Mouse (Mus musculus) heart, postnatal 0 days (tissue): ENCODE measurements around the gene Proser2. TPM values are rescaled to one million over a fixed set of nuclear protein-coding genes. Genes with fewer than 3 reads are reported as not detected.
"Not testable (repeated sequence)": the region's sequence is repeated elsewhere in the genome, so short reads cannot be mapped to it uniquely, and the experiment has no call there.

Source experiments
- ATAC-seq: fragments of 200-750 bp; cut with Nextera tagmentation; 2 replicates; pipeline ENCODE4 v1.8.0; 2017; ENCODE audit warnings: low read depth, moderate number of reproducible peaks, moderate library complexity; ENCODE audit not compliant: insufficient read depth
- DNase-seq: peaks from one replicate; pipeline ENCODE4 v3.0.0-alpha.2; 2016; ENCODE audit warnings: low spot score
- H3K27ac ChIP-seq: fragments of 300-500 bp; sonication (generic); 2 replicates; pipeline ENCODE4 v1.5.1; 2014; ENCODE audit warnings: low read depth, mild to moderate bottlenecking
- H3K27me3 ChIP-seq: fragments of 300-500 bp; sonication (generic); 2 replicates; pipeline ENCODE4 v1.6.1; 2014; ENCODE audit warnings: low read length, mixed read lengths; ENCODE audit not compliant: control insufficient read depth, insufficient read depth
- H3K36me3 ChIP-seq: fragments of 300-500 bp; sonication (generic); replicated peaks from 2 replicates; pipeline ENCODE4 v1.6.1; 2014; ENCODE audit warnings: low read length, mixed read lengths; ENCODE audit not compliant: control insufficient read depth, insufficient read depth
- H3K4me1 ChIP-seq: fragments of 300-500 bp; sonication (generic); 2 replicates; pipeline ENCODE4 v1.6.1; 2014; ENCODE audit warnings: antibody characterized with exemption; ENCODE audit not compliant: control insufficient read depth, insufficient read depth
- H3K4me2 ChIP-seq: fragments of 300-500 bp; sonication (generic); 2 replicates; pipeline ENCODE4 v1.6.1; 2014; ENCODE audit warnings: low read depth, mild to moderate bottlenecking, low read length, moderate library complexity
- H3K4me3 ChIP-seq: fragments of 300-500 bp; sonication (generic); 2 replicates; pipeline ENCODE4 v1.5.1; 2014; ENCODE audit warnings: low read depth, low read length
- H3K9ac ChIP-seq: fragments of 300-500 bp; sonication (generic); replicated peaks from 2 replicates; pipeline ENCODE4 v1.6.1; 2014; ENCODE audit warnings: low read depth, low read length, mixed read lengths
- H3K9me3 ChIP-seq: fragments of 300-500 bp; sonication (generic); replicated peaks from 2 replicates; pipeline ENCODE4 v1.6.1; 2016; ENCODE audit warnings: low read length; ENCODE audit not compliant: control insufficient read depth
- CTCF ChIP-seq: IDR thresholded peaks from 2 replicates; pipeline ENCODE4 v1.5.1; 2016; ENCODE audit warnings: antibody characterized with exemption, control low read depth, low read depth
- EP300 ChIP-seq: IDR thresholded peaks from 2 replicates; pipeline ENCODE4 v1.6.1; 2016; ENCODE audit warnings: antibody characterized with exemption, low read depth
- WGBS: fragments of 180-500 bp; shearing (Covaris S2); extraction: QIAGEN DNeasy Blood & Tissue Kit; methylation state at CpG from one replicate; pipeline ENCODE4 v1.1.7; 2014; 5-methylcytosine and 5-hydroxymethylcytosine counted together
- polyA plus RNA-seq: library from polyadenylated mRNA; unstranded; fragments of >200 nt; fragmentation: Nextera tagmentation; extraction: Ambion mirVana; gene quantifications from 2 replicates; pipeline ENCODE4 v1.2.1, GENCODE M21; 2015
- total RNA-seq: library from RNA; depleted of rRNA; stranded (reverse); fragments of >200 nt; gene quantifications from 2 replicates; pipeline ENCODE4 v1.2.3, GENCODE M21; 2014; ENCODE audit warnings: low replicate concordance

Proser2 gene
- total and polyA plus RNA-seq, 2 experiments from 2014 or later: 17.9 to 39.8 TPM

DNA sequence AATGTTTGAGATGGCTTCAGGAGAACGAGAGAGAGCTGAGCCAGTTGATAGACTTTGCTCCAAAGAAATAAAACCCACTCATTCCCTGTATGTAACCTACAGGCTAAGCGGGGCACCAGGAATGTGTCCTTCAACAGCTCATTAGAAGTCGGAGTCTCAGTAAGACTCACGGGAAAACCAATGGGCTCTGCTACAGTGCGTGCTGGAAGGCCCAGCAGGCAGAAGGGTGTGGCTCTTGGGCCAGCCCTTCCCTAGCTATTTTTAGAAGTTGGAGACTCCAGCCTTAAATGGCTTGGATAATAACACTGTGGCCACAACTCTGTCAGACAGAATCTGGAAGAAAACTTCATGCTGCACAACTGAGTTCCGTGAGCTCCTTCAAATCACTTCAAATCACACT lies 31.1 kb downstream of the Proser2 start:
- H3K4me2 ChIP-seq: 0 out of 2 replicates have a peak overlapping the region, but pooled peaks have one; percentile 6
- H3K36me3 ChIP-seq: peaks cover 7% of the 10 kb centered on the region
- no peak for TF ChIP-seq CTCF
- 0 out of 2 replicates have a peak, but pooled peaks have one; percentile 79 for TF ChIP-seq EP300
- ATAC-seq: peak; percentile 97
- H3K9ac ChIP-seq: peak overlapping the region; percentile 46
- H3K9me3 ChIP-seq: no peaks in the 10 kb centered on the region
- no peak overlapping the region for H3K4me3 ChIP-seq
- WGBS: 9% methylated on average over 6 of the region's 6 CpGs
- H3K27ac ChIP-seq: peak overlapping the region; percentile 97
- peaks cover 33% of the 10 kb centered on the region for H3K4me1 ChIP-seq
- H3K27me3 ChIP-seq: no peaks in the 10 kb centered on the region
- peak; percentile 95 for DNase-seq

DNA sequence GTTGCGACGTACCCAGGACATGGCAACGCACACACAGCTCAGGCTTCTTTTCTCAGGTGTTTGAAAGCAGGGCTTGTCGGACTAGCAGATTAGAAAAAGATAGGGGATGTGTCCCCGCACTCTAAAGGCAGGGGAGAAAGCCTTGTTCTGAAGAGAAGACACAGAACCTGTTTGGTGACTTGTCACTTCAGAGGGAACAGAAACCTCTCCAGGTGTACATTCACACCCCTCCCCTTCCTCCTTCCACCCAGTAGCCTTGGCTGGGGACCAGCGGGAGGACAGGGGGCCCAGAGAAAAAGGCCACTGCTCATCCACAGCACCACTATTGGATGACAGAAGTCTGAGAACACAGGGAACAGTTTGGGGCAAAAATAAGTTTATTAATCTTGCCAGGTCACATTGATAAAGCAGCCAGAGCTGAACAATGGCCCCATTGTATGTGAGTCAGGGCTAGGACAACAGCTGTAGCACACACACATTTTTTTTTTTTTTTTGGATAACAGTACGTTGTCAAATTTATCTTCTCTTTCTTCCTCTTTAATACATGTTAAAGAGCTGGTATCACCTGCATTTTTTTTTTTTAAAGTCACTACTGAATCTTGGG lies 32.8 kb downstream of the Proser2 start:
- Histone ChIP-seq H3K4me1 (peaks cover 33% of the 10 kb centered on the region), H3K36me3 (peaks cover 4% of the 10 kb centered on the region), H3K27ac (peak overlapping the region; percentile 97), H3K9me3 (no peaks in the 10 kb centered on the region), H3K4me2 (no peak overlapping the region), H3K4me3 (no peak overlapping the region), H3K9ac (no peak overlapping the region), H3K27me3 (no peaks in the 10 kb centered on the region)
- TF ChIP-seq EP300: no peak
- no peak for TF ChIP-seq CTCF
- 60% methylated on average over 7 of the region's 7 CpGs for WGBS
- ATAC-seq (no peak), DNase-seq (no peak)

DNA sequence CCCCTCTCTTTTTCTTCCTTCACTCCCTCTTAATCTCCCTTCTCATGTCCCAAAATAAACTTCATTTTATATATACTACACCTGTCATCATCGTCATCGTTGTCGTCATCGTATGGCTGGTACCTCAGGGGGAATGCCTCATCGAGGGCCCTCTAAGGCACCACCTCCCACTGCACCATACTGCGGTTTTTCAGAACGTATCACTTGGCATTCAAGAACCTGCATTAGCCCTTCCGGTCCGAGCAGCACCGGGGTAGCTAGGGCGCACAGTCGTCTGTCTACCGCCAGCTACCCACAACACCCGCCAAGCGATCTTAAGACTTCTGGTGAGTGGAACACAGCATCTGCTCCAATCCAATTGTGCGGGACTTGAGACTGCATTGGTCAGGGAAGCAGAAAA lies 40.1 kb downstream of the Proser2 start:
- not testable (repeated sequence) for H3K9ac ChIP-seq, H3K4me2 ChIP-seq, H3K27me3 ChIP-seq, H3K4me3 ChIP-seq, ATAC-seq, H3K36me3 ChIP-seq, DNase-seq, H3K27ac ChIP-seq, H3K9me3 ChIP-seq, H3K4me1 ChIP-seq
- 72% methylated on average over 16 of the region's 16 CpGs for WGBS

GRCm38 (mm10) chr2:6087151-6087550 lies 42.9 kb downstream of the Proser2 start:
- TF ChIP-seq EP300 (no peak), CTCF (no peak)

GRCm38 (mm10) chr2:6085622-6086530 lies 44.1 kb downstream of the Proser2 start:
- Histone ChIP-seq H3K9ac (no peak overlapping the region), H3K4me1 (peaks cover 7% of the 10 kb centered on the region; the same call in 1 of the 2 replicates), H3K9me3 (no peaks in the 10 kb centered on the region), H3K4me2 (no peak overlapping the region), H3K27me3 (no peaks in the 10 kb centered on the region), H3K36me3 (no peaks in the 10 kb centered on the region), H3K4me3 (no peak overlapping the region), H3K27ac (no peak overlapping the region)
- TF ChIP-seq EP300: no peak
- no peak for TF ChIP-seq CTCF
- 72% methylated on average over 19 of the region's 19 CpGs for WGBS
- DNase-seq (no peak), ATAC-seq (0 out of 2 replicates have a peak, but pooled peaks have one; percentile 30)

More at GRCm38 (mm10) chr2:6087151-6087550, 42.9 kb downstream of the Proser2 start:
- Histone ChIP-seq H3K4me2 (no peak overlapping the region), H3K27ac (no peak overlapping the region), H3K27me3 (no peaks in the 10 kb centered on the region), H3K4me1 (peaks cover 7% of the 10 kb centered on the region; the same call in 1 of the 2 replicates), H3K4me3 (no peak overlapping the region), H3K9ac (no peak overlapping the region), H3K9me3 (no peaks in the 10 kb centered on the region), H3K36me3 (no peaks in the 10 kb centered on the region)
- DNase-seq (no peak), ATAC-seq (no peak)
- WGBS: 86% methylated on average over 5 of the region's 5 CpGs
